Mouse (Mus musculus) brown adipose tissue, adult 24 weeks (tissue): ENCODE data around the gene Olfr1392. TPM values are rescaled to one million over a fixed set of nuclear protein-coding genes. Genes with fewer than 3 reads are reported as not detected.

ENCODE experiments used
- H3K27ac ChIP-seq: fragments of 200-500 bp; replicated peaks from 2 replicates; pipeline ENCODE4 v1.5.1; 2012; ENCODE audit warnings: low read depth, mild to moderate bottlenecking, low read length
- H3K4me1 ChIP-seq: fragments of 200-500 bp; 2 replicates; pipeline ENCODE4 v1.6.1; 2012; ENCODE audit warnings: low read length, mixed read lengths; ENCODE audit not compliant: control insufficient read depth, insufficient read depth, insufficient read length
- H3K4me3 ChIP-seq: fragments of 200-500 bp; 2 replicates; pipeline ENCODE4 v1.5.1; 2012; ENCODE audit warnings: low read depth, mild to moderate bottlenecking, low read length, moderate library complexity; ENCODE audit not compliant: insufficient read depth
- polyA plus RNA-seq: library from polyadenylated mRNA; stranded (reverse); fragments of >200 nt; gene quantifications from 2 replicates; pipeline ENCODE4 v1.2.4, GENCODE M21; 2012; ENCODE audit not compliant: missing spikeins, insufficient read depth, insufficient read length

Gene Olfr1392
- polyA plus RNA-seq, 1 experiment: not detected

GRCm38 (mm10) chr11:49248226-49248973 lies 36.7 kb upstream of the Olfr1392 start:
- Histone ChIP-seq H3K27ac (peak overlapping the region; percentile 98), H3K4me3 (no peak overlapping the region), H3K4me1 (peaks cover 33% of the 10 kb centered on the region)

GRCm38 (mm10) chr11:49248974-49249700 lies 35.9 kb upstream of the Olfr1392 start:
- Histone ChIP-seq H3K4me1 (peaks cover 36% of the 10 kb centered on the region), H3K4me3 (no peak overlapping the region; the same call in 1 of the 2 replicates), H3K27ac (peak overlapping the region; percentile 98)

- Histone ChIP-seq H3K27ac (peak overlapping the region; percentile 98), H3K4me3 (peak overlapping the region; percentile 89), H3K4me1 (peaks cover 39% of the 10 kb centered on the region)
These were observed 35.2 kb upstream of the Olfr1392 start for GRCm38 (mm10) chr11:49249811-49250421.

- H3K4me1 ChIP-seq: peaks cover 32% of the 10 kb centered on the region
- H3K4me3 ChIP-seq: peak overlapping the region; percentile 89
- H3K27ac ChIP-seq: peak overlapping the region; percentile 98
These were observed 34.4 kb upstream of the Olfr1392 start for GRCm38 (mm10) chr11:49250422-49251379.

GRCm38 (mm10) chr11:49251380-49251761 lies 33.7 kb upstream of the Olfr1392 start:
- peak overlapping the region; percentile 89 for H3K4me3 ChIP-seq
- H3K27ac ChIP-seq: peak overlapping the region; percentile 98
- peaks cover 31% of the 10 kb centered on the region for H3K4me1 ChIP-seq

GRCm38 (mm10) chr11:49252048-49252447 lies 33.0 kb upstream of the Olfr1392 start:
- Histone ChIP-seq H3K27ac (peak overlapping the region; percentile 2; the same call in 1 of the 2 replicates), H3K4me1 (peaks cover 35% of the 10 kb centered on the region), H3K4me3 (peak overlapping the region; percentile 22)

GRCm38 (mm10) chr11:49253035-49253434 lies 32.0 kb upstream of the Olfr1392 start:
- H3K27ac ChIP-seq: 0 out of 2 replicates have a peak overlapping the region, but pooled peaks have one; percentile 36
- H3K4me1 ChIP-seq: peaks cover 33% of the 10 kb centered on the region
- H3K4me3 ChIP-seq: peak overlapping the region; percentile 13; the same call in 1 of the 2 replicates

GRCm38 (mm10) chr11:49259296-49259695 lies 25.8 kb upstream of the Olfr1392 start:
- Histone ChIP-seq H3K4me1 (peaks cover 9% of the 10 kb centered on the region), H3K27ac (no peak overlapping the region), H3K4me3 (no peak overlapping the region)

- Histone ChIP-seq H3K4me1 (peaks cover 6% of the 10 kb centered on the region), H3K4me3 (no peak overlapping the region), H3K27ac (no peak overlapping the region)
These were observed 25.3 kb upstream of the Olfr1392 start for GRCm38 (mm10) chr11:49259829-49260228.

- H3K27ac ChIP-seq: no peak overlapping the region
- peaks cover 4% of the 10 kb centered on the region; the same call in 1 of the 2 replicates for H3K4me1 ChIP-seq
- no peak overlapping the region for H3K4me3 ChIP-seq
These were observed 24.3 kb upstream of the Olfr1392 start for GRCm38 (mm10) chr11:49260598-49261312.

GRCm38 (mm10) chr11:49261313-49261855 lies 23.7 kb upstream of the Olfr1392 start:
- H3K4me3 ChIP-seq: no peak overlapping the region
- peaks cover 4% of the 10 kb centered on the region; the same call in 1 of the 2 replicates for H3K4me1 ChIP-seq
- H3K27ac ChIP-seq: no peak overlapping the region

GRCm38 (mm10) chr11:49262286-49262685 lies 22.8 kb upstream of the Olfr1392 start:
- Histone ChIP-seq H3K4me1 (no peaks in the 10 kb centered on the region), H3K4me3 (no peak overlapping the region), H3K27ac (no peak overlapping the region)

GRCm38 (mm10) chr11:49263149-49263548 lies 21.9 kb upstream of the Olfr1392 start:
- no peaks in the 10 kb centered on the region for H3K4me1 ChIP-seq
- H3K4me3 ChIP-seq: no peak overlapping the region
- no peak overlapping the region for H3K27ac ChIP-seq

- H3K4me1 ChIP-seq: no peaks in the 10 kb centered on the region
- no peak overlapping the region for H3K4me3 ChIP-seq
- no peak overlapping the region for H3K27ac ChIP-seq
These were observed 21.0 kb upstream of the Olfr1392 start for GRCm38 (mm10) chr11:49264081-49264480.
